Mouse (Mus musculus) inflammation-experienced regulatory T-cells (primary cell): ENCODE measurements around the gene Acrbp. TPM values are rescaled to one million over a fixed set of nuclear protein-coding genes. Genes with fewer than 3 reads are reported as not detected.

Source experiments
- polyA plus RNA-seq, 2 experiments: library from polyadenylated mRNA; unstranded; fragments of 100-300 nt; shearing (Covaris generic); gene quantifications; one replicate each; pipeline ENCODE4 v1.2.1; 2017

The Acrbp gene
- polyA plus RNA-seq = 10 to 100 TPM; 20.3 to 33.0 TPM

GRCm38 (mm10) chr6:125049678-125050077, at the start of gene Acrbp:
Gene Acrbp (plus strand): TSS chr6:125049689.

GRCm38 (mm10) chr6:125009129-125009180, 40.5 kb upstream of the Acrbp start, which contains the start of gene Zfp384:
Gene Zfp384 (plus strand): TSS chr6:125009145.

DNA sequence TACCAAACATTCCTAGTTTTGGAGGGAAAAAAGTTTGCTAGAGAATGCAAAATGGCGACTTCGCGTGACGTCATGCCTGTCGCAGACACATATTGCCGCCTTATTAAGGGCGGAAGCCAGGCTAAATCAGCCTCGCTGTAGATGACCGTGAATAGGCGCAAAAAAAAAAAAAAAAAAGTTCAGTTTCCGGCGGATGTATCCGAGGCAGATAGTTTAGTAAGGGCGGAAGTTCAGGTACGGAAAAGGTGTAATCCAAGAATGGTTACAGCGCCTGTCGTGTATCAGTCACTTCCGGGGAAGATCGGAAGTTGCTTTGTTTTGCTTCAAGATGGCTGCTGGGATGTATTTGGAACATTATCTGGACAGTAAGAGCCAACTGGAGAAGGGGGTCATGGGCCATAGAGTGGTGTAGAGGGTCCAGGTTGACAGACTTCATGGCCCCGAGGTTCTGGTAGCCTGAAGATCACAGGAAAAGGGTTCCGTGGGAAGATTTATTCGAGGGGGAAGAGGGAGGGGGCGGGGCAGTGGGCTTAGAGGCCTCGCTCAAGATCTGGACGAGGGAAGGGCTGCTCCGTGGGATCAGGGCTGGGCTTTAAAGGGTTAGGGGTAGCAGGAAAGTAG, 9.8 kb upstream of the Acrbp start, which contains the start of gene Ing4:
Gene Ing4 (plus strand): TSS at position 228 of the 621 bp plus-strand sequence.

DNA sequence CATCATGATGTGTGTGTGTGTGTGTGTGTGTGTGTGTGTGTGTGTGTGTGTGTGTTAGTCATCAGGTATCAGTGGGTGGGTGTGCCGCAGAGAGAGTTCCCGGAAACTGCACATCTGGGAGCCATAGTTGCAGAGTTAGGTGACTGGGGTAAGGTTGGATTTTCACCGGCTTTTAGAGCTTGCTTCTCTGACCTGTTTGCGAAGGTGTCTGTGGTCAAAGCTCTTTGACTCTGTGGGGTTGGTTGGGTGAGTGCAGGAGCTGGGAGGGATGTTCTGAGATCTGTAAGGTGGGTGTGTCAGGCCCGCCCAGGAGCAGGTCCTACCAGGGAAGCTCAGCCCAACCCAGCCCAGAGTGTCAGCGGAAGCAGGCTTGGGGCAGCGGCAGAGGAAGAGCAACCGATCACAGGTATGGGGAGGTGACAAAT, 18.1 kb downstream of the Acrbp start, which contains the start of gene Lpar5:
Gene Lpar5 (plus strand): TSS at position 350 of the 425 bp plus-strand sequence.

DNA sequence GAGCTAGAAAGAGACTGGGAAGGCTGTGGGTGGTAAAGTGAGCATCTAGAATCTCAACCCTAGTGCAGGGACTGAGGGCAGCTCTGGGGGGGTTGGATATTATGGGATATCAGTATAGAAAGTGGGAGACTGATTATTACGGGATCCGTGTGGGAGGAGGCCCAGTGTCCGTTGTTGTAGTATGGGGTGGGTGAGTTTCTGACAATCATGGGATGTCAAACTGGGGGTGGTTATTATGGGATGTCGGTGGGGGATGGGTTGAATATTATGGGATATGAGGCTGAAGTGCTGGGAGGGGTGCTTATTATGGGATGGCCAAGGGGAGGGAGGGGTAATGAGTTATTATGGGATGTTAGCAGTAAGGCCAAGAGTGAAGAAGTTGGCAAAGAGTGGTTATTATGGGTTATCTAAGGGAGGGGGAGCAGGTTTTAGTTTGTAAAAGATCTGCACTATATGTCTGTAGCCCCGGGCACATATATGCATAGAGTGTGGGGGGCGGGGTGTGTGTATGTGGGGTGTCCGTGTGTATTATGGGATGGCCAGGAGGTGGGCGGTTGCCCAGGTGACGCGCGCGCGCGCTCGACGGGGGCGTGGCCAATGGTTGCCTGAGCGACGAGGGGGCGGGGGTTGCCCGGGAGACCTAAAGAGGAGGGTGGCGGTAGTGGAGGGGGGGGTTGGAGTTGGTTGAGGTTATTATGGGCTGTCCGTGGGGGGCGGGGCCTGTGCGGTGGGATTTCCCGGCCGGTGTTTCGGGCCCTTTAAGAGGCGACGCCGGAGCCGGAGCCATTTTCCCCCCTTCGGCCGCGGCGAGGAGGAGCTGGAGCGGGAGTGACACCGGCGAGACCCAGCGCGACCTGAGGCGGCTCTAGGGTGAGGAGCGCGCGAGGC, 46.1 kb downstream of the Acrbp start, which contains the start of gene Chd4:
Gene Chd4 (plus strand): TSS at position 591 of the 888 bp plus-strand sequence.

Other genes starting within 250 kb of the Acrbp start
- gene Spsb2, start 241.0 kb upstream of the Acrbp start, polyA plus RNA-seq = 1 to 10 TPM; 4.4 to 4.5 TPM
- gene Tpi1, start 235.4 kb upstream of the Acrbp start, polyA plus RNA-seq = 10 to 100 TPM; 75.7 to 86.0 TPM
- gene Usp5, start 220.2 kb upstream of the Acrbp start, polyA plus RNA-seq = 100 to 1,000 TPM in 1 of 2 experiments, 10 to 100 TPM in 1; 96.6 to 112 TPM
- 1 to 10 TPM; 2.0 to 4.3 TPM for gene Cdca3, start 220.1 kb upstream of the Acrbp start, polyA plus RNA-seq
- gene Gnb3, start 209.4 kb upstream of the Acrbp start, polyA plus RNA-seq = under 1 TPM; 0.28 to 0.76 TPM
- gene P3h3, start 191.9 kb upstream of the Acrbp start, polyA plus RNA-seq = 1 to 10 TPM in 1 of 2 experiments, not detected in 1; 1.2 TPM
- gene Gpr162, start 185.7 kb upstream of the Acrbp start, polyA plus RNA-seq = under 1 TPM; 0.11 to 0.89 TPM
- gene Cd4, start 161.5 kb upstream of the Acrbp start, polyA plus RNA-seq = 100 to 1,000 TPM; 455 to 600 TPM
- 10 to 100 TPM in 1 of 2 experiments, 1 to 10 TPM in 1; 9.9 to 11.9 TPM for gene Lag3, start 138.0 kb upstream of the Acrbp start, polyA plus RNA-seq
- 10 to 100 TPM; 35.8 to 45.4 TPM for gene Ptms, start 129.6 kb upstream of the Acrbp start, polyA plus RNA-seq
- gene Mlf2, start 118.3 kb upstream of the Acrbp start, polyA plus RNA-seq = 100 to 1,000 TPM; 176 to 183 TPM
- 10 to 100 TPM; 69.8 to 77.3 TPM for gene Cops7a, start 84.2 kb upstream of the Acrbp start, polyA plus RNA-seq
- under 1 TPM in 1 of 2 experiments, not detected in 1; 0.45 TPM for gene Pianp, start 53.0 kb upstream of the Acrbp start, polyA plus RNA-seq
- 10 to 100 TPM; 68.0 to 76.1 TPM for gene Zfp384, start 40.5 kb upstream of the Acrbp start, polyA plus RNA-seq
- gene Ing4, start 9.9 kb upstream of the Acrbp start, polyA plus RNA-seq = 10 to 100 TPM; 85.4 to 87.6 TPM
- gene Lpar5, start 18.2 kb downstream of the Acrbp start, polyA plus RNA-seq = 10 to 100 TPM; 19.2 to 25.7 TPM
- 10 to 100 TPM; 50.7 to 54.2 TPM for gene Chd4, start 46.3 kb downstream of the Acrbp start, polyA plus RNA-seq
- 10 to 100 TPM; 44.4 to 53.1 TPM for gene Nop2, start 82.2 kb downstream of the Acrbp start, polyA plus RNA-seq
- 10 to 100 TPM; 30.3 to 30.4 TPM for gene Iffo1, start 95.6 kb downstream of the Acrbp start, polyA plus RNA-seq
- gene Gapdh, start 116.8 kb downstream of the Acrbp start, polyA plus RNA-seq = 100 to 1,000 TPM; 230 to 258 TPM
- gene Ncapd2, start 142.0 kb downstream of the Acrbp start, polyA plus RNA-seq = 10 to 100 TPM; 22.3 to 23.4 TPM
- 10 to 100 TPM; 77.6 to 84.4 TPM for gene Mrpl51, start 142.1 kb downstream of the Acrbp start, polyA plus RNA-seq
- 10 to 100 TPM; 43.8 TPM for gene Vamp1, start 165.9 kb downstream of the Acrbp start, polyA plus RNA-seq
- 100 to 1,000 TPM in 1 of 2 experiments, 10 to 100 TPM in 1; 98.8 to 118 TPM for gene Tapbpl, start 182.2 kb downstream of the Acrbp start, polyA plus RNA-seq
- gene Cd27, start 187.3 kb downstream of the Acrbp start, polyA plus RNA-seq = 100 to 1,000 TPM; 493 to 591 TPM
- gene Tuba3a, start 236.4 kb downstream of the Acrbp start, polyA plus RNA-seq = 1 to 10 TPM in 1 of 2 experiments, under 1 TPM in 1; 0.61 to 2.1 TPM